Mouse (Mus musculus): ENCODE results near the gene Slc16a4. TPM values are rescaled to one million over a fixed set of nuclear protein-coding genes. Genes with fewer than 3 reads are reported as not detected.

The Slc16a4 gene
- polyA plus RNA-seq, 1 experiment from 2014 or later, result 3.7 TPM

- no peak overlapping the region for H3K27ac ChIP-seq (replicated peaks)
- 97% methylated on average over 2 of the region's 2 CpGs for WGBS
- ATAC-seq (ENCODE audit: low FRiP score, low read depth), result no peak
- H3K27me3 ChIP-seq, result no peaks in the 10 kb centered on the region
- H3K4me3 ChIP-seq, result no peak overlapping the region
- H3K4me2 ChIP-seq (replicated peaks), result no peak overlapping the region
- H3K36me3 ChIP-seq, result peaks cover 36% of the 10 kb centered on the region
- H3K9me3 ChIP-seq, result no peaks in the 10 kb centered on the region
- peaks cover 34% of the 10 kb centered on the region for H3K4me1 ChIP-seq
- no peak overlapping the region for H3K9ac ChIP-seq (replicated peaks)
These were observed 30.1 kb downstream of the Slc16a4 start for GRCm38 (mm10) chr3:107321141-107321540.

GRCm38 (mm10) chr3:107321776-107322175 is 30.7 kb downstream of the Slc16a4 start:
- no peak overlapping the region for H3K9ac ChIP-seq (replicated peaks)
- H3K9me3 ChIP-seq, result no peaks in the 10 kb centered on the region
- no peak for ATAC-seq (ENCODE audit: low FRiP score, low read depth)
- peaks cover 36% of the 10 kb centered on the region for H3K36me3 ChIP-seq
- no peaks in the 10 kb centered on the region for H3K27me3 ChIP-seq
- peaks cover 36% of the 10 kb centered on the region for H3K4me1 ChIP-seq
- no peak overlapping the region for H3K27ac ChIP-seq (replicated peaks)
- H3K4me2 ChIP-seq (replicated peaks), result no peak overlapping the region
- no peak overlapping the region for H3K4me3 ChIP-seq

- 98% methylated on average over 1 of the region's 1 CpGs for WGBS
- H3K4me2 ChIP-seq (replicated peaks), result no peak overlapping the region
- no peak overlapping the region for H3K9ac ChIP-seq (replicated peaks)
- no peak overlapping the region for H3K4me3 ChIP-seq
- H3K27me3 ChIP-seq, result no peaks in the 10 kb centered on the region
- H3K4me1 ChIP-seq, result peaks cover 54% of the 10 kb centered on the region
- H3K9me3 ChIP-seq, result no peaks in the 10 kb centered on the region
- H3K27ac ChIP-seq (replicated peaks), result no peak overlapping the region
- no peak for ATAC-seq (ENCODE audit: low FRiP score, low read depth)
- peaks cover 46% of the 10 kb centered on the region for H3K36me3 ChIP-seq
These were observed 35.4 kb downstream of the Slc16a4 start for GRCm38 (mm10) chr3:107326442-107326841.

- peak overlapping the region; percentile 94 for H3K4me3 ChIP-seq
- WGBS, result 84% methylated on average over 28 of the region's 28 CpGs
- H3K9me3 ChIP-seq, result no peaks in the 10 kb centered on the region
- peaks cover 33% of the 10 kb centered on the region for H3K4me1 ChIP-seq
- no peak overlapping the region for H3K27ac ChIP-seq (replicated peaks)
- no peak for ATAC-seq (ENCODE audit: low FRiP score, low read depth)
- H3K9ac ChIP-seq (replicated peaks), result peak overlapping the region; percentile 90
- H3K36me3 ChIP-seq, result peaks cover 23% of the 10 kb centered on the region
- H3K4me2 ChIP-seq (replicated peaks), result peak overlapping the region; percentile 97
- no peaks in the 10 kb centered on the region for H3K27me3 ChIP-seq
These were observed 39.7 kb downstream of the Slc16a4 start for GRCm38 (mm10) chr3:107330503-107331424.

- H3K9ac ChIP-seq (replicated peaks), result peak overlapping the region; percentile 90
- no peaks in the 10 kb centered on the region for H3K27me3 ChIP-seq
- no peaks in the 10 kb centered on the region for H3K9me3 ChIP-seq
- peaks cover 19% of the 10 kb centered on the region for H3K36me3 ChIP-seq
- peak overlapping the region; percentile 97 for H3K4me2 ChIP-seq (replicated peaks)
- WGBS, result 25% methylated on average over 17 of the region's 17 CpGs
- peak overlapping the region; percentile 91 for H3K27ac ChIP-seq (replicated peaks)
- H3K4me1 ChIP-seq, result peaks cover 27% of the 10 kb centered on the region
- ATAC-seq (ENCODE audit: low FRiP score, low read depth), result no peak
- peak overlapping the region; percentile 94 for H3K4me3 ChIP-seq
These were observed 40.7 kb downstream of the Slc16a4 start for GRCm38 (mm10) chr3:107331746-107332126.

- WGBS, result under 1% methylated on average over 75 of the region's 75 CpGs
- H3K9ac ChIP-seq (replicated peaks), result peak overlapping the region; percentile 90
- H3K4me1 ChIP-seq, result peaks cover 26% of the 10 kb centered on the region
- peak overlapping the region; percentile 91 for H3K27ac ChIP-seq (replicated peaks)
- H3K4me2 ChIP-seq (replicated peaks), result peak overlapping the region; percentile 97
- no peaks in the 10 kb centered on the region for H3K27me3 ChIP-seq
- H3K4me3 ChIP-seq, result peak overlapping the region; percentile 94
- no peaks in the 10 kb centered on the region for H3K9me3 ChIP-seq
- ATAC-seq (ENCODE audit: low FRiP score, low read depth), result peak; percentile 4
- H3K36me3 ChIP-seq, result peaks cover 19% of the 10 kb centered on the region
These were observed 41.3 kb downstream of the Slc16a4 start for GRCm38 (mm10) chr3:107332127-107332959.

GRCm38 (mm10) chr3:107332960-107333380 is 41.9 kb downstream of the Slc16a4 start:
- peak; percentile 96 for ATAC-seq (ENCODE audit: low FRiP score, low read depth)
- under 1% methylated on average over 37 of the region's 37 CpGs for WGBS
- Histone ChIP-seq H3K36me3 (peaks cover 16% of the 10 kb centered on the region), H3K9ac (replicated peaks) (peak overlapping the region; percentile 90), H3K4me1 (peaks cover 26% of the 10 kb centered on the region), H3K9me3 (no peaks in the 10 kb centered on the region), H3K4me3 (peak overlapping the region; percentile 94), H3K27ac (replicated peaks) (peak overlapping the region; percentile 95), H3K27me3 (no peaks in the 10 kb centered on the region), H3K4me2 (replicated peaks) (peak overlapping the region; percentile 97)

- Histone ChIP-seq H3K4me3 (peak within 1 kb of the TSS; percentile 94), H3K4me1 (peaks cover 25% of the 10 kb centered on the region), H3K4me2 (replicated peaks) (peak within 1 kb of the TSS; percentile 97), H3K9me3 (no peaks in the 10 kb centered on the region), H3K27me3 (no peaks in the 10 kb centered on the region), H3K9ac (replicated peaks) (peak within 1 kb of the TSS; percentile 90), H3K36me3 (peaks cover 14% of the 10 kb centered on the region), H3K27ac (replicated peaks) (peak within 1 kb of the TSS; percentile 95)
- WGBS, result under 1% methylated on average over 62 of the region's 62 CpGs
- peak; percentile 94 for ATAC-seq (ENCODE audit: low FRiP score, low read depth)
These were observed 42.6 kb downstream of the Slc16a4 start, which contains the start of gene Rbm15 for GRCm38 (mm10) chr3:107333381-107334201. Rbm15 (minus strand) TSS chr3:107333673.

- peaks cover 14% of the 10 kb centered on the region for H3K36me3 ChIP-seq
- WGBS, result 12% methylated on average over 12 of the region's 12 CpGs
These were observed 43.3 kb downstream of the Slc16a4 start for GRCm38 (mm10) chr3:107334202-107334934.

GRCm38 (mm10) chr3:107343971-107344370 is 52.9 kb downstream of the Slc16a4 start:
- WGBS, result 54% methylated on average over 3 of the region's 3 CpGs
- Histone ChIP-seq H3K27me3 (no peaks in the 10 kb centered on the region), H3K36me3 (no peaks in the 10 kb centered on the region), H3K27ac (replicated peaks) (no peak overlapping the region), H3K4me2 (replicated peaks) (no peak overlapping the region), H3K9ac (replicated peaks) (no peak overlapping the region), H3K4me3 (no peak overlapping the region), H3K4me1 (no peaks in the 10 kb centered on the region), H3K9me3 (no peaks in the 10 kb centered on the region)
- no peak for ATAC-seq (ENCODE audit: low FRiP score, low read depth)

More at GRCm38 (mm10) chr3:107334202-107334934, 43.3 kb downstream of the Slc16a4 start:
- Histone ChIP-seq H3K4me3 (peak overlapping the region; percentile 94), H3K9me3 (no peaks in the 10 kb centered on the region), H3K9ac (replicated peaks) (peak overlapping the region; percentile 75), H3K27me3 (no peaks in the 10 kb centered on the region), H3K4me2 (replicated peaks) (peak overlapping the region; percentile 64), H3K27ac (replicated peaks) (peak overlapping the region; percentile 95), H3K4me1 (peaks cover 24% of the 10 kb centered on the region)
- no peak for ATAC-seq (ENCODE audit: low FRiP score, low read depth)

Data from midbrain, embryonic 12.5 days (tissue).